Mouse (Mus musculus): ENCODE results near the gene Sart3. TPM values are rescaled to one million over a fixed set of nuclear protein-coding genes. Genes with fewer than 3 reads are reported as not detected.

Sart3 gene
- polyA plus RNA-seq, 1 experiment, result 29.3 TPM

GRCm38 (mm10) chr5:113799691-113800090 lies 27.4 kb upstream of the Sart3 start:
- no peak for TF ChIP-seq TCF12 (IDR thresholded peaks at IDR 0.05; ENCODE audit: insufficient read depth, poor library complexity, severe bottlenecking)
- no peak for TF ChIP-seq MYOG (IDR thresholded peaks at IDR 0.05; ENCODE audit: control insufficient read depth in 1 of 3, insufficient read depth in 1 of 3, insufficient read length in 2 of 3, low read depth in 2 of 3)
- TF ChIP-seq CEBPB (IDR thresholded peaks at IDR 0.05; ENCODE audit: insufficient read depth, poor library complexity, severe bottlenecking), result no peak
- no peak for TF ChIP-seq REST (IDR thresholded peaks at IDR 0.05; ENCODE audit: insufficient read depth, insufficient read length)
- Histone ChIP-seq H3K4me2 (ENCODE audit: low read depth) (peak overlapping the region; percentile 79), H3K79me2 (ENCODE audit: control insufficient read depth, insufficient read depth) (peaks cover 5% of the 10 kb centered on the region), H3K4me3 (peak overlapping the region; percentile 34), H3ac (ENCODE audit: control insufficient read depth, insufficient read length) (no peak overlapping the region), H3K36me3 (ENCODE audit: control insufficient read depth, insufficient read depth) (no peaks in the 10 kb centered on the region), H3K27me3 (ENCODE audit: control insufficient read depth, insufficient read depth, insufficient read length) (no peaks in the 10 kb centered on the region)

- TF ChIP-seq TCF3 (IDR thresholded peaks at IDR 0.05; ENCODE audit: insufficient read length, low read depth) (no peak), MYOD1 (IDR thresholded peaks at IDR 0.05; ENCODE audit: control insufficient read depth in 1 of 3, insufficient read length in 2 of 3, low read depth in 2 of 3) (peak; percentile 83 to 87 (median 85)), POLR2AphosphoS2 (IDR thresholded peaks at IDR 0.05; ENCODE audit: insufficient read length, low read depth) (no peak), REST (IDR thresholded peaks at IDR 0.05; ENCODE audit: insufficient read depth, insufficient read length) (no peak), POLR2A (IDR thresholded peaks at IDR 0.05; ENCODE audit: insufficient read length, low read depth) (no peak), TCF12 (IDR thresholded peaks at IDR 0.05; ENCODE audit: insufficient read depth, poor library complexity, severe bottlenecking) (peak; percentile 22), MAX (IDR thresholded peaks at IDR 0.05; ENCODE audit: low read depth) (no peak), MYOG (IDR thresholded peaks at IDR 0.05; ENCODE audit: control insufficient read depth in 1 of 3, insufficient read depth in 1 of 3, insufficient read length in 2 of 3, low read depth in 2 of 3) (peak; percentile 25 to 71 (median 43)), USF1 (IDR thresholded peaks at IDR 0.05; ENCODE audit: low read depth) (no peak), SRF (IDR thresholded peaks at IDR 0.05; ENCODE audit: control insufficient read depth, insufficient read length, low read depth) (no peak), CEBPB (IDR thresholded peaks at IDR 0.05; ENCODE audit: insufficient read depth, poor library complexity, severe bottlenecking) (peak; percentile 37; the same call in 1 of the 2 replicates), E2F4 (IDR thresholded peaks at IDR 0.05; ENCODE audit: insufficient read depth) (no peak)
- no peaks in the 10 kb centered on the region for H3K27me3 ChIP-seq (ENCODE audit: control insufficient read depth, insufficient read depth, insufficient read length)
- H3ac ChIP-seq (ENCODE audit: control insufficient read depth, insufficient read length), result no peak overlapping the region
- peak overlapping the region; percentile 34 for H3K4me3 ChIP-seq
- H3K79me2 ChIP-seq (ENCODE audit: control insufficient read depth, insufficient read depth), result peaks cover 5% of the 10 kb centered on the region
- H3K36me3 ChIP-seq (ENCODE audit: control insufficient read depth, insufficient read depth), result no peaks in the 10 kb centered on the region
- H3K4me2 ChIP-seq (ENCODE audit: low read depth), result peak overlapping the region; percentile 79
Measured at GRCm38 (mm10) chr5:113798525-113798924, 26.2 kb upstream of the Sart3 start.

- no peaks in the 10 kb centered on the region for H3K27me3 ChIP-seq (ENCODE audit: control insufficient read depth, insufficient read depth, insufficient read length)
- TF ChIP-seq E2F4 (IDR thresholded peaks at IDR 0.05; ENCODE audit: insufficient read depth), result no peak
- no peak for TF ChIP-seq MYOD1 (IDR thresholded peaks at IDR 0.05; ENCODE audit: control insufficient read depth in 1 of 3, insufficient read length in 2 of 3, low read depth in 2 of 3)
- no peak for TF ChIP-seq USF1 (IDR thresholded peaks at IDR 0.05; ENCODE audit: low read depth)
- TF ChIP-seq TCF3 (IDR thresholded peaks at IDR 0.05; ENCODE audit: insufficient read length, low read depth), result no peak
- no peak for TF ChIP-seq REST (IDR thresholded peaks at IDR 0.05; ENCODE audit: insufficient read depth, insufficient read length)
- TF ChIP-seq POLR2AphosphoS2 (IDR thresholded peaks at IDR 0.05; ENCODE audit: insufficient read length, low read depth), result no peak
- no peak for TF ChIP-seq POLR2A (IDR thresholded peaks at IDR 0.05; ENCODE audit: insufficient read length, low read depth)
- TF ChIP-seq MAX (IDR thresholded peaks at IDR 0.05; ENCODE audit: low read depth), result no peak
- TF ChIP-seq SRF (IDR thresholded peaks at IDR 0.05; ENCODE audit: control insufficient read depth, insufficient read length, low read depth), result no peak
- no peak for TF ChIP-seq TCF12 (IDR thresholded peaks at IDR 0.05; ENCODE audit: insufficient read depth, poor library complexity, severe bottlenecking)
- H3ac ChIP-seq (ENCODE audit: control insufficient read depth, insufficient read length), result no peak overlapping the region
- H3K36me3 ChIP-seq (ENCODE audit: control insufficient read depth, insufficient read depth), result no peaks in the 10 kb centered on the region
- peaks cover 5% of the 10 kb centered on the region for H3K79me2 ChIP-seq (ENCODE audit: control insufficient read depth, insufficient read depth)
- H3K4me3 ChIP-seq, result peak overlapping the region; percentile 34
- peak overlapping the region; percentile 79 for H3K4me2 ChIP-seq (ENCODE audit: low read depth)
Measured at GRCm38 (mm10) chr5:113797149-113797882, 25.0 kb upstream of the Sart3 start.

- Histone ChIP-seq H3K36me3 (ENCODE audit: control insufficient read depth, insufficient read depth) (no peaks in the 10 kb centered on the region), H3K27me3 (ENCODE audit: control insufficient read depth, insufficient read depth, insufficient read length) (no peaks in the 10 kb centered on the region), H3K4me2 (ENCODE audit: low read depth) (peak overlapping the region; percentile 79), H3ac (ENCODE audit: control insufficient read depth, insufficient read length) (no peak overlapping the region), H3K4me3 (no peak overlapping the region), H3K79me2 (ENCODE audit: control insufficient read depth, insufficient read depth) (peaks cover 5% of the 10 kb centered on the region)
- no peak for TF ChIP-seq CEBPB (IDR thresholded peaks at IDR 0.05; ENCODE audit: insufficient read depth, poor library complexity, severe bottlenecking)
Measured at GRCm38 (mm10) chr5:113796401-113797148, 24.3 kb upstream of the Sart3 start.
